In genomic region chr2:155385090-155385489, GRCm38 (mm10) we compare ENCODE assay signal across 9 mouse cellular contexts. TPM values are rescaled to one million over a fixed set of nuclear protein-coding genes. Genes with fewer than 3 reads are reported as not detected.
DNase-seq lines count a peak whose midpoint lies in the region; ATAC-seq and TF ChIP-seq lines count a peak whose summit lies in the region.
"Had no signal": no experiment of that assay in that cellular context is flagged by ENCODE, and none has a peak within 500 bp of the region (broad histone marks: within the 10 kb centered on the region; RNA-seq: fewer than 3 reads in every experiment).

No protein-coding gene starts in this region.

- no peak for ATAC-seq in kidney, embryonic 14.5 days (ENCODE audit: low FRiP score, low TSS enrichment)
- ATAC-seq in liver, embryonic 11.5 days (replicated peaks; ENCODE audit: low FRiP score), result 0 out of 2 replicates have a peak, but pooled peaks have one; percentile 14
- no peak for ATAC-seq in neural tube, embryonic 12.5 days (ENCODE audit: low FRiP score, low read depth)

- H3K36me3 ChIP-seq in kidney, adult 2 months (ENCODE audit: control insufficient read depth, insufficient read depth, low read length), result peaks cover 12% of the 10 kb centered on the region
- H3K36me3 ChIP-seq in kidney, embryonic 14.5 days (ENCODE audit: control insufficient read depth, insufficient read depth, low read length), result peaks cover 18% of the 10 kb centered on the region
- peaks cover 10% of the 10 kb centered on the region; the same call in 1 of the 2 replicates for H3K36me3 ChIP-seq in liver, embryonic 11.5 days (ENCODE audit: control insufficient read depth, insufficient read depth, low read length)
- peaks cover 44% of the 10 kb centered on the region for H3K36me3 ChIP-seq in neural tube, embryonic 12.5 days
- no peaks in the 10 kb centered on the region for H3K36me3 ChIP-seq in testis, adult 2 months (ENCODE audit: control insufficient read depth, insufficient read depth, low read length)

- H3K4me2 ChIP-seq in kidney, embryonic 14.5 days (replicated peaks; ENCODE audit: low read depth, low read length), result no peak overlapping the region
- H3K4me2 ChIP-seq in liver, embryonic 11.5 days, result no peak overlapping the region
- peak overlapping the region; percentile 46 for H3K4me2 ChIP-seq in neural tube, embryonic 12.5 days (replicated peaks)
- H3K4me2 ChIP-seq: embryonic facial prominence, embryonic 15.5 days had no signal

- peak; percentile 76 for TF ChIP-seq CTCF in kidney, adult 2 months (conservative IDR thresholded peaks at IDR 0.05; ENCODE audit: insufficient read depth, insufficient read length, low read depth, low read length)
- peak; percentile 44; the same call in 1 of the 2 replicates for TF ChIP-seq CTCF in testis, adult 2 months (IDR thresholded peaks at IDR 0.05; ENCODE audit: control insufficient read depth, insufficient read depth, insufficient replicate concordance, low read depth, low read length)

- H3K4me3 ChIP-seq in kidney, adult 2 months (ENCODE audit: insufficient read depth, low read depth, low read length), result no peak overlapping the region
- no peak overlapping the region for H3K4me3 ChIP-seq in kidney, embryonic 14.5 days (ENCODE audit: low read length)
- H3K4me3 ChIP-seq in liver, embryonic 11.5 days (ENCODE audit: low read depth, low read length), result no peak overlapping the region
- H3K4me3 ChIP-seq in neural tube, embryonic 12.5 days, result no peak overlapping the region
- peak overlapping the region; percentile 82 for H3K4me3 ChIP-seq in testis, adult 2 months (ENCODE audit: control insufficient read depth, low read depth, low read length)
- H3K4me3 ChIP-seq: embryonic facial prominence, embryonic 15.5 days had no signal

- DNase-seq in kidney, adult 2 months, result peak; percentile 84
- DNase-seq in cerebellum, adult 9-10 months, result peak; percentile 90
- peak; percentile 86 for DNase-seq in gastrocnemius, adult 18-20 months (ENCODE audit: low spot score)
- DNase-seq in kidney, adult 9 months, result peak; percentile 91
- DNase-seq in liver, embryonic 11.5 days (ENCODE audit: low spot score), result peak; percentile 70

- H3K9me3 ChIP-seq in kidney, embryonic 14.5 days (ENCODE audit: control insufficient read depth, low read length), result no peaks in the 10 kb centered on the region
- H3K9me3 ChIP-seq in liver, embryonic 11.5 days (ENCODE audit: control insufficient read depth, low read length), result no peaks in the 10 kb centered on the region
- no peaks in the 10 kb centered on the region for H3K9me3 ChIP-seq in neural tube, embryonic 12.5 days
- H3K9me3 ChIP-seq: embryonic facial prominence, embryonic 15.5 days had no signal

- no peak for TF ChIP-seq POLR2A in kidney, adult 2 months (IDR thresholded peaks at IDR 0.05; ENCODE audit: low read depth, low read length)
- no peak for TF ChIP-seq POLR2A in testis, adult 2 months (IDR thresholded peaks at IDR 0.05; ENCODE audit: control insufficient read depth, low read depth, low read length)

- H3K27me3 ChIP-seq in kidney, adult 2 months (replicated peaks; ENCODE audit: control insufficient read depth, insufficient read depth, low read length), result no peaks in the 10 kb centered on the region
- H3K27me3 ChIP-seq in kidney, embryonic 14.5 days (ENCODE audit: control insufficient read depth, insufficient read depth, low read length), result no peaks in the 10 kb centered on the region
- peaks cover 10% of the 10 kb centered on the region for H3K27me3 ChIP-seq in liver, embryonic 11.5 days (replicated peaks; ENCODE audit: control insufficient read depth, insufficient read depth, low read length)
- H3K27me3 ChIP-seq in neural tube, embryonic 12.5 days (replicated peaks), result 0 out of 2 replicates have a peak, but pooled peaks cover 4% of the 10 kb centered on the region
- no peaks in the 10 kb centered on the region; the same call in 1 of the 2 replicates for H3K27me3 ChIP-seq in testis, adult 2 months (ENCODE audit: control insufficient read depth, insufficient read depth, low read length)

- H3K4me1 ChIP-seq in kidney, adult 2 months (ENCODE audit: control insufficient read depth, insufficient read depth, low read length), result peaks cover 21% of the 10 kb centered on the region; the same call in 1 of the 2 replicates
- H3K4me1 ChIP-seq in kidney, embryonic 14.5 days (ENCODE audit: control insufficient read depth, insufficient read depth, low read length), result peaks cover 7% of the 10 kb centered on the region; the same call in 1 of the 2 replicates
- peaks cover 3% of the 10 kb centered on the region; the same call in 1 of the 2 replicates for H3K4me1 ChIP-seq in liver, embryonic 11.5 days (replicated peaks; ENCODE audit: control insufficient read depth, insufficient read depth, low read length)
- H3K4me1 ChIP-seq in neural tube, embryonic 12.5 days, result peaks cover 38% of the 10 kb centered on the region
- H3K4me1 ChIP-seq in testis, adult 2 months (ENCODE audit: control insufficient read depth, insufficient read depth, low read length), result peaks cover 7% of the 10 kb centered on the region

- H3K9ac ChIP-seq in kidney, embryonic 14.5 days (ENCODE audit: low read depth, low read length), result no peak overlapping the region
- no peak overlapping the region for H3K9ac ChIP-seq in liver, embryonic 11.5 days (ENCODE audit: low read depth, low read length)
- peak overlapping the region; percentile 53; the same call in 1 of the 2 replicates for H3K9ac ChIP-seq in neural tube, embryonic 12.5 days
- H3K9ac ChIP-seq: embryonic facial prominence, embryonic 15.5 days had no signal

- 28% methylated on average over 7 of the region's 7 CpGs for WGBS in kidney, adult 2 months
- 32% methylated on average over 7 of the region's 7 CpGs for WGBS in kidney, embryonic 14.5 days
- 26% methylated on average over 7 of the region's 7 CpGs for WGBS in liver, embryonic 11.5 days
- 26% methylated on average over 7 of the region's 7 CpGs for WGBS in neural tube, embryonic 12.5 days

- no peak overlapping the region for H3K27ac ChIP-seq in kidney, adult 2 months (ENCODE audit: insufficient read depth, low read depth, low read length)
- no peak overlapping the region for H3K27ac ChIP-seq in kidney, embryonic 14.5 days (ENCODE audit: low read depth, low read length)
- H3K27ac ChIP-seq in liver, embryonic 11.5 days (ENCODE audit: low read depth, low read length), result no peak overlapping the region
- H3K27ac ChIP-seq in neural tube, embryonic 12.5 days, result no peak overlapping the region
- no peak overlapping the region for H3K27ac ChIP-seq in testis, adult 2 months (ENCODE audit: control insufficient read depth, insufficient read depth, low read depth, low read length)
- H3K27ac ChIP-seq: embryonic facial prominence, embryonic 15.5 days had no signal

RNA-seq across cellular contexts. Expression of gene Trp53inp2, which starts 4.2 kb away (rescaled TPM):
- polyA plus RNA-seq in kidney, adult 2 months (2012; rRNA removed), result 141 and 143 TPM in 2 replicates
- 12.7 and 17.5 TPM in 2 replicates for polyA plus RNA-seq in kidney, embryonic 14.5 days (2014; fragmentation: Nextera tagmentation; extraction: Ambion mirVana)
- total RNA-seq in gastrocnemius, adult 18-20 months (2021), result 100 to 1,000 TPM; 307 to 321 TPM
- 6.6 and 7.0 TPM in 2 replicates for polyA plus RNA-seq in liver, embryonic 11.5 days (2014; fragmentation: Nextera tagmentation; extraction: Ambion mirVana)
- polyA plus RNA-seq in neural tube, embryonic 12.5 days (2016; fragmentation: Nextera tagmentation; extraction: Ambion mirVana), result 128 and 144 TPM in 2 replicates
- polyA plus RNA-seq in testis, adult 2 months (2012; rRNA removed), result 163 and 176 TPM in 2 replicates

RNA-seq across cellular contexts. Expression of gene Pigu, which starts 27.9 kb away (rescaled TPM):
- 40.0 and 40.1 TPM in 2 replicates for polyA plus RNA-seq in kidney, adult 2 months (2012; rRNA removed)
- polyA plus RNA-seq in kidney, embryonic 14.5 days (2014; fragmentation: Nextera tagmentation; extraction: Ambion mirVana), result 66.8 and 73.3 TPM in 2 replicates
- total RNA-seq in gastrocnemius, adult 18-20 months (2021), result 10 to 100 TPM; 22.4 to 25.1 TPM
- polyA plus RNA-seq in liver, embryonic 11.5 days (2014; fragmentation: Nextera tagmentation; extraction: Ambion mirVana), result 51.7 and 51.9 TPM in 2 replicates
- 44.5 and 45.8 TPM in 2 replicates for polyA plus RNA-seq in neural tube, embryonic 12.5 days (2016; fragmentation: Nextera tagmentation; extraction: Ambion mirVana)
- polyA plus RNA-seq in testis, adult 2 months (2012; rRNA removed), result 26.0 and 36.9 TPM in 2 replicates
